Mouse (Mus musculus): ENCODE measurements at regions not wholly inside any gene's neighbourhood (a gene's known extent, or its start where the extent isn't known, plus 50 kb on each side); places are given as distances from the start of the nearest gene placed in this dataset.

GRCm38 (mm10) chr7:70575614-70576013, 209.1 kb upstream of the Nr2f2 start:
- no peak for DNase-seq (ENCODE audit: low spot score in 2 of 2)

- DNase-seq (ENCODE audit: low spot score in 2 of 2) = no peak
Observed at GRCm38 (mm10) chr7:70574194-70574593, 207.7 kb upstream of the Nr2f2 start.

- no peak for DNase-seq (ENCODE audit: low spot score in 2 of 2)
Observed at GRCm38 (mm10) chr7:70565034-70565433, 198.5 kb upstream of the Nr2f2 start.

GRCm38 (mm10) chr7:70548936-70549450, 182.5 kb upstream of the Nr2f2 start:
- no peak for DNase-seq (ENCODE audit: low spot score in 2 of 2)

- no peak for DNase-seq (ENCODE audit: low spot score in 2 of 2)
Observed at GRCm38 (mm10) chr7:70541881-70542665, 175.5 kb upstream of the Nr2f2 start.

- no peak for DNase-seq (ENCODE audit: low spot score in 2 of 2)
Observed at GRCm38 (mm10) chr7:70539121-70539642, 172.6 kb upstream of the Nr2f2 start.

- DNase-seq (ENCODE audit: low spot score in 2 of 2) = no peak
Observed at GRCm38 (mm10) chr7:70536046-70536445, 169.5 kb upstream of the Nr2f2 start.

- no peak for DNase-seq (ENCODE audit: low spot score in 2 of 2)
Observed at GRCm38 (mm10) chr7:70533552-70533951, 167.0 kb upstream of the Nr2f2 start.

- no peak for DNase-seq (ENCODE audit: low spot score in 2 of 2)
Observed at GRCm38 (mm10) chr7:70527921-70528320, 161.4 kb upstream of the Nr2f2 start.

- DNase-seq (ENCODE audit: low spot score in 2 of 2) = no peak
Observed at GRCm38 (mm10) chr7:70525372-70525771, 158.8 kb upstream of the Nr2f2 start.

GRCm38 (mm10) chr7:70524744-70525143, 158.2 kb upstream of the Nr2f2 start:
- DNase-seq (ENCODE audit: low spot score in 2 of 2) = no peak

- DNase-seq (ENCODE audit: low spot score in 2 of 2) = no peak
Observed at GRCm38 (mm10) chr7:70524251-70524650, 157.7 kb upstream of the Nr2f2 start.

GRCm38 (mm10) chr7:70516741-70517140, 150.2 kb upstream of the Nr2f2 start:
- DNase-seq (ENCODE audit: low spot score in 2 of 2) = no peak

GRCm38 (mm10) chr7:70515341-70515851, 148.9 kb upstream of the Nr2f2 start:
- DNase-seq (ENCODE audit: low spot score in 2 of 2) = no peak

- no peak for DNase-seq (ENCODE audit: low spot score in 2 of 2)
Observed at GRCm38 (mm10) chr7:70514666-70515065, 148.1 kb upstream of the Nr2f2 start.

- no peak for DNase-seq (ENCODE audit: low spot score in 2 of 2)
Observed at GRCm38 (mm10) chr7:70512354-70512753, 145.8 kb upstream of the Nr2f2 start.

GRCm38 (mm10) chr7:70505671-70506181, 139.2 kb upstream of the Nr2f2 start:
- DNase-seq (ENCODE audit: low spot score in 2 of 2) = no peak

GRCm38 (mm10) chr7:70501821-70502220, 135.3 kb upstream of the Nr2f2 start:
- no peak for DNase-seq (ENCODE audit: low spot score in 2 of 2)

GRCm38 (mm10) chr7:70496541-70497154, 130.1 kb upstream of the Nr2f2 start:
- DNase-seq (ENCODE audit: low spot score in 2 of 2) = no peak

GRCm38 (mm10) chr7:70484201-70484600, 117.7 kb upstream of the Nr2f2 start:
- no peak for DNase-seq (ENCODE audit: low spot score in 2 of 2)

GRCm38 (mm10) chr7:70483536-70483935, 117.0 kb upstream of the Nr2f2 start:
- no peak for DNase-seq (ENCODE audit: low spot score in 2 of 2)

- no peak for DNase-seq (ENCODE audit: low spot score in 2 of 2)
Observed at GRCm38 (mm10) chr7:70481880-70482279, 115.3 kb upstream of the Nr2f2 start.

Measured in spleen, postnatal 36 days (tissue).